10 mouse cellular contexts compared by ENCODE assay signal in genomic region chr13:63072376-63072775, GRCm38 (mm10).
A peak's percentile ranks its signal among the peaks of the same experiment; 100 is the strongest.
DNase-seq lines count a peak whose midpoint lies in the region; ATAC-seq and TF ChIP-seq lines count a peak whose summit lies in the region.
"Had no signal": no experiment of that assay in that cellular context is flagged by ENCODE, and none has a peak within 500 bp of the region (broad histone marks: within the 10 kb centered on the region; RNA-seq: fewer than 3 reads in every experiment).

No protein-coding gene starts in this region.

- H3K4me1 ChIP-seq in kidney, adult 2 months (ENCODE audit: control insufficient read depth, insufficient read depth, low read length), result 0 out of 2 replicates have a peak, but pooled peaks cover 3% of the 10 kb centered on the region
- H3K4me1 ChIP-seq in kidney, embryonic 16.5 days (ENCODE audit: insufficient read depth, low read length), result no peaks in the 10 kb centered on the region
- peaks cover 19% of the 10 kb centered on the region for H3K4me1 ChIP-seq in intestine, embryonic 16.5 days (ENCODE audit: control insufficient read depth, insufficient read depth, low read length)
- H3K4me1 ChIP-seq in stomach, embryonic 14.5 days (ENCODE audit: control insufficient read depth, insufficient read depth, low read length), result peaks cover 22% of the 10 kb centered on the region

- H3K27me3 ChIP-seq in kidney, adult 2 months (replicated peaks; ENCODE audit: control insufficient read depth, insufficient read depth, low read length), result no peaks in the 10 kb centered on the region
- no peaks in the 10 kb centered on the region for H3K27me3 ChIP-seq in kidney, embryonic 16.5 days (ENCODE audit: insufficient read depth, low read length)
- no peaks in the 10 kb centered on the region for H3K27me3 ChIP-seq in intestine, embryonic 16.5 days (replicated peaks; ENCODE audit: control insufficient read depth, insufficient read depth, low read length)
- no peaks in the 10 kb centered on the region for H3K27me3 ChIP-seq in stomach, embryonic 14.5 days (ENCODE audit: control insufficient read depth, insufficient read depth, low read length)
- H3K27me3 ChIP-seq: forebrain, embryonic 15.5 days had no signal

- H3K9me3 ChIP-seq in kidney, embryonic 16.5 days (ENCODE audit: low read length), result no peaks in the 10 kb centered on the region
- no peaks in the 10 kb centered on the region for H3K9me3 ChIP-seq in intestine, embryonic 16.5 days (ENCODE audit: control insufficient read depth, low read length)
- H3K9me3 ChIP-seq in stomach, embryonic 14.5 days (ENCODE audit: control insufficient read depth, low read depth, low read length), result no peaks in the 10 kb centered on the region
- H3K9me3 ChIP-seq: forebrain, embryonic 15.5 days had no signal

- no peak for ATAC-seq in kidney, embryonic 16.5 days (ENCODE audit: low FRiP score, low TSS enrichment)
- peak; percentile 37 for ATAC-seq in granulocyte monocyte progenitor cell, adult 5-6 weeks (replicated peaks; ENCODE audit: poor library complexity, severe bottlenecking)
- ATAC-seq in intestine, embryonic 16.5 days, result peak; percentile 84
- peak; percentile 62; the same call in 1 of the 2 replicates for ATAC-seq in stomach, embryonic 14.5 days (ENCODE audit: insufficient number of reproducible peaks, insufficient read depth, low FRiP score, low read depth)
- ATAC-seq: forebrain, embryonic 15.5 days had no signal

- peak; percentile 26 for DNase-seq in kidney, adult 2 months
- no peak for DNase-seq in right cerebral cortex, postnatal 14 days
- no peak for DNase-seq in adrenal gland, adult (ENCODE audit: inconsistent age in 2 of 2, low spot score in 1 of 2)
- no peak for DNase-seq in urinary bladder, postnatal 25 days (ENCODE audit: low spot score)
- DNase-seq: cerebellum, adult 11 months had no signal

- TF ChIP-seq CTCF in kidney, adult 2 months (conservative IDR thresholded peaks at IDR 0.05; ENCODE audit: insufficient read depth, insufficient read length, low read depth, low read length), result no peak

- no peak overlapping the region for H3K4me2 ChIP-seq in kidney, embryonic 16.5 days (replicated peaks; ENCODE audit: low read depth, low read length)
- H3K4me2 ChIP-seq in intestine, embryonic 16.5 days (ENCODE audit: low read depth, low read length), result no peak overlapping the region
- H3K4me2 ChIP-seq in stomach, embryonic 14.5 days (replicated peaks; ENCODE audit: low read depth, low read length), result no peak overlapping the region
- H3K4me2 ChIP-seq: forebrain, embryonic 15.5 days had no signal

- TF ChIP-seq POLR2A in kidney, adult 2 months (IDR thresholded peaks at IDR 0.05; ENCODE audit: low read depth, low read length), result no peak

- H3K27ac ChIP-seq in kidney, adult 2 months (ENCODE audit: insufficient read depth, low read depth, low read length), result no peak overlapping the region
- no peak overlapping the region for H3K27ac ChIP-seq in kidney, embryonic 16.5 days (ENCODE audit: low read length)
- no peak overlapping the region for H3K27ac ChIP-seq in intestine, embryonic 16.5 days (ENCODE audit: low read length)
- peak overlapping the region; percentile 27; the same call in 1 of the 2 replicates for H3K27ac ChIP-seq in stomach, embryonic 14.5 days (ENCODE audit: low read length)
- H3K27ac ChIP-seq: forebrain, embryonic 15.5 days had no signal

- 56% methylated on average over 3 of the region's 3 CpGs for WGBS in kidney, adult 2 months
- WGBS in kidney, embryonic 16.5 days, result 30% methylated on average over 3 of the region's 3 CpGs
- WGBS in intestine, embryonic 16.5 days, result 23% methylated on average over 3 of the region's 3 CpGs
- 35% methylated on average over 3 of the region's 3 CpGs for WGBS in stomach, embryonic 14.5 days

- no peak overlapping the region for H3K9ac ChIP-seq in kidney, embryonic 16.5 days (replicated peaks; ENCODE audit: low read length)
- no peak overlapping the region for H3K9ac ChIP-seq in intestine, embryonic 16.5 days (ENCODE audit: low read depth, low read length)
- no peak overlapping the region for H3K9ac ChIP-seq in stomach, embryonic 14.5 days (replicated peaks; ENCODE audit: low read depth, low read length)
- H3K9ac ChIP-seq: forebrain, embryonic 15.5 days had no signal

- H3K36me3 ChIP-seq in kidney, adult 2 months (ENCODE audit: control insufficient read depth, insufficient read depth, low read length), result no peaks in the 10 kb centered on the region
- no peaks in the 10 kb centered on the region for H3K36me3 ChIP-seq in kidney, embryonic 16.5 days (ENCODE audit: insufficient read depth, low read length)
- H3K36me3 ChIP-seq in intestine, embryonic 16.5 days (ENCODE audit: control insufficient read depth, insufficient read depth, low read length), result no peaks in the 10 kb centered on the region
- no peaks in the 10 kb centered on the region for H3K36me3 ChIP-seq in stomach, embryonic 14.5 days (ENCODE audit: control insufficient read depth, insufficient read depth, low read length)
- H3K36me3 ChIP-seq: forebrain, embryonic 15.5 days had no signal

- H3K4me3 ChIP-seq in kidney, adult 2 months (ENCODE audit: insufficient read depth, low read depth, low read length), result no peak overlapping the region
- H3K4me3 ChIP-seq in kidney, embryonic 16.5 days (ENCODE audit: low read length), result no peak overlapping the region
- no peak overlapping the region for H3K4me3 ChIP-seq in intestine, embryonic 16.5 days (ENCODE audit: low read length)
- no peak overlapping the region for H3K4me3 ChIP-seq in stomach, embryonic 14.5 days (ENCODE audit: low read depth, low read length)
- H3K4me3 ChIP-seq: forebrain, embryonic 15.5 days had no signal
